Mouse (Mus musculus): ENCODE measurements around the gene Creld1. TPM values are rescaled to one million over a fixed set of nuclear protein-coding genes. Genes with fewer than 3 reads are reported as not detected.

Gene Creld1
- total and polyA plus RNA-seq, 3 experiments, result 3.4 to 12.9 (median 4.3) TPM

DNA sequence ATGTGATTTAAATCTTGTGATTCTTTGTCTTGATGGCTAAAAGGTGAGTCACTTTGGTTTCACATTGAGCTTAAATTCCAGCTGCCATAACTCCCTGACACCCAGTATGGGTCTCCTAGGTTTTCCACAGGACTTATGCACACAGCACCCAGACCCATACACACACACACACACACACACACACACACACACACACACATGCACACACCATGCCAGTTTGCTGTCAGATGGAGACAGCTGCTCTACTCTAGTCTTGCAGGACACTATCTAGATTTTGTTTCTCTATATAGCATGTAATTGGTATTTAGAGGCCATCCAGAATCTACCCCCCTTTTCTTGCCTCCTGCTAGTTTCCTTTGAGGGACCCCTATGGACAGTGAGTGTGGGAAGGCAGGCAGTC lies 24.0 kb downstream of the Creld1 start:
- peaks cover 0 to 11% of the 10 kb centered on the region in 2 experiments for H3K36me3 ChIP-seq (replicated peaks in 1 of 2; ENCODE audit: control insufficient read depth in 1 of 2, insufficient read depth in 1 of 2, low read length in 1 of 2)
- no peaks in the 10 kb centered on the region; a peak in 1 of 4 replicates for H3K4me1 ChIP-seq (ENCODE audit: control insufficient read depth in 1 of 2, insufficient read depth in 2 of 2)
- H3K9me3 ChIP-seq (replicated peaks; ENCODE audit: low read length), result no peaks in the 10 kb centered on the region
- H3K4me3 ChIP-seq (replicated peaks in 1 of 3; ENCODE audit: low read depth in 2 of 3, low read length in 2 of 3, poor library complexity in 1 of 3), result no peak overlapping the region
- H3K27me3 ChIP-seq (replicated peaks), result no peaks in the 10 kb centered on the region
- DNase-seq (ENCODE audit: extremely low read depth), result no peak
- TF ChIP-seq NELFE (IDR thresholded peaks at IDR 0.05; ENCODE audit: low read depth, low read length), result no peak
- no peak for TF ChIP-seq CHD1 (IDR thresholded peaks at IDR 0.05; ENCODE audit: low read depth, low read length)
- no peak for TF ChIP-seq ZMIZ1 (IDR thresholded peaks at IDR 0.05; ENCODE audit: low read depth, low read length)
- TF ChIP-seq SIN3A (IDR thresholded peaks at IDR 0.05; ENCODE audit: low read length), result no peak
- in situ Hi-C loops (cut with MboI; ENCODE audit: low pct_ligation_motif_present, low pct_unique_long_range_greater_than_20kb, low sequenced_read_pairs) (no loop called here), dilution Hi-C loops (cut with MboI; ENCODE audit: extremely low pct_ligation_motif_present, extremely low pct_unique_long_range_greater_than_20kb, low sequenced_read_pairs) (no loop called here)
- H3K79me2 ChIP-seq (replicated peaks; ENCODE audit: control insufficient read depth, extremely low read depth, insufficient read depth, poor library complexity, severe bottlenecking), result no peaks in the 10 kb centered on the region
- H3K27ac ChIP-seq (ENCODE audit: insufficient read depth, low read depth), result no peak overlapping the region
- no peak overlapping the region for H3K4me2 ChIP-seq (ENCODE audit: insufficient read depth, low read depth, poor library complexity, severe bottlenecking)
- H3K9ac ChIP-seq (ENCODE audit: insufficient read depth, low read depth), result no peak overlapping the region

DNA sequence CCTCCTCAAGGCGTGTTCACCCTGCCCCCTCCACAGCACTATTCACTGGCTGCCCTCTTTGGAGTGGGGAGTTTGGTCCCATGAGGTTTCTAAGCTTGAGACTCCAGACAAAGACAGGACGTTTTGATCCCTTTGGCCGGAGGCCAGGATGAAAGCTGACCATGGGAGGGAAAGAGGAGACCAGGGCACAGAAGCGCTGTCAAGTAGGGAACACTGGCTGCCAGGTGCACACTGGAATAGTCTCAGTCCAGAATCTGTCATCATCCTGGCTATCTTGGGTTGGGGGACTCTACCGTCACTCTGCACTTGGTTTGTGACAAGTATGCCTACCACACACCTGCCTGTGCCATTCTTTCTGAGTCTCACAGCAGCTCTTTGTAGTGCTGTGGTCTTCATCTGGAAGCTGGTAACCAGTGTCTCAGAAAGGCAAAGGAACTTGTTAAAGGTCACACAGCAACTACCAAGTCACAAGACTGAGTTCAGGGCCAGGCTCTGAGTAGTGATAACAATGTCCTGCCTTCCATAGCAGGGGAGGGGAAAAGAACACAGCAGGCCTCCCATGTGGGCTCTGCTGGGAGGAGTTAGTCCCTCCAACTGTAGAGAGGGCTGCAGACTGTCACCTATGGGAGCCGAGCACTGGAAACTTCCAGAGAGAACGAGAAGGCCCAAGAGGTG lies 25.3 kb downstream of the Creld1 start:
- dilution Hi-C loops (cut with MboI; ENCODE audit: extremely low pct_ligation_motif_present, extremely low pct_unique_long_range_greater_than_20kb, low sequenced_read_pairs), result no loop called here
- no peak for TF ChIP-seq TBP (conservative IDR thresholded peaks at IDR 0.05; ENCODE audit: low read depth, low read length)
- no peak for TF ChIP-seq MYC (IDR thresholded peaks at IDR 0.05; ENCODE audit: low read depth, low read length)
- no peak for TF ChIP-seq CTCF (conservative IDR thresholded peaks at IDR 0.05 in 1 of 2, IDR thresholded peaks at IDR 0.05 in 1 of 2; ENCODE audit: low read depth in 2 of 2, low read length in 2 of 2)
- no peak for TF ChIP-seq CHD1 (IDR thresholded peaks at IDR 0.05; ENCODE audit: low read depth, low read length)
- TF ChIP-seq HCFC1 (IDR thresholded peaks at IDR 0.05; ENCODE audit: low read depth, low read length), result no peak
- TF ChIP-seq NRF1 (IDR thresholded peaks at IDR 0.05; ENCODE audit: low read depth, low read length), result no peak
- no peak for TF ChIP-seq MAFK (IDR thresholded peaks at IDR 0.05; ENCODE audit: insufficient replicate concordance, low read length)
- TF ChIP-seq MAZ (IDR thresholded peaks at IDR 0.05; ENCODE audit: low read depth, low read length), result no peak
- no peak for TF ChIP-seq SMC3 (IDR thresholded peaks at IDR 0.05; ENCODE audit: low read depth, low read length)
- TF ChIP-seq ZC3H11A (IDR thresholded peaks at IDR 0.05; ENCODE audit: low read depth, low read length), result no peak
- TF ChIP-seq ZMIZ1 (IDR thresholded peaks at IDR 0.05; ENCODE audit: low read depth, low read length), result no peak
- no peak for TF ChIP-seq POLR2A (IDR thresholded peaks at IDR 0.05; ENCODE audit: low read depth, low read length)
- TF ChIP-seq PAX5 (IDR thresholded peaks at IDR 0.05; ENCODE audit: low read length), result no peak
- peaks cover 0 to 22% of the 10 kb centered on the region in 2 experiments for H3K36me3 ChIP-seq (replicated peaks in 1 of 2; ENCODE audit: control insufficient read depth in 1 of 2, insufficient read depth in 1 of 2, low read length in 1 of 2)
- no peak overlapping the region for H3K4me2 ChIP-seq (ENCODE audit: insufficient read depth, low read depth, poor library complexity, severe bottlenecking)
- in situ Hi-C loops (cut with MboI; ENCODE audit: low pct_ligation_motif_present, low pct_unique_long_range_greater_than_20kb, low sequenced_read_pairs), result no loop called here
- no peaks in the 10 kb centered on the region for H3K79me2 ChIP-seq (replicated peaks; ENCODE audit: control insufficient read depth, extremely low read depth, insufficient read depth, poor library complexity, severe bottlenecking)
- H3K27ac ChIP-seq (ENCODE audit: insufficient read depth, low read depth), result no peak overlapping the region
- H3K27me3 ChIP-seq (replicated peaks), result no peaks in the 10 kb centered on the region
- no peak overlapping the region for H3K4me3 ChIP-seq (replicated peaks in 1 of 3; ENCODE audit: low read depth in 2 of 3, low read length in 2 of 3, poor library complexity in 1 of 3)
- no peak for DNase-seq (ENCODE audit: extremely low read depth)
- no peaks in the 10 kb centered on the region for H3K9me3 ChIP-seq (replicated peaks; ENCODE audit: low read length)
- H3K4me1 ChIP-seq (ENCODE audit: control insufficient read depth in 1 of 2, insufficient read depth in 2 of 2), result no peaks in the 10 kb centered on the region; a peak in 1 of 4 replicates
- H3K9ac ChIP-seq (ENCODE audit: insufficient read depth, low read depth), result no peak overlapping the region

Measured in CH12.LX (cell line).